Mouse (Mus musculus) hindbrain, embryonic 14.5 days (tissue): ENCODE measurements at regions not wholly inside any gene's neighbourhood (a gene's known extent, or its start where the extent isn't known, plus 50 kb on each side); places are given as distances from the start of the nearest gene placed in this dataset.

ENCODE experiments used
- ATAC-seq: fragments of 200-750 bp; cut with Nextera tagmentation; 2 replicates; pipeline ENCODE4 v1.8.0; 2017; ENCODE audit warnings: moderate number of reproducible peaks, mild to moderate bottlenecking, moderate TSS enrichment, moderate library complexity; ENCODE audit not compliant: low FRiP score
- DNase-seq: peaks from one replicate; pipeline ENCODE4 v3.0.0-alpha.2; 2015; ENCODE audit warnings: low spot score
- H3K27ac ChIP-seq: fragments of 300-500 bp; sonication (generic); 2 replicates; pipeline ENCODE4 v1.5.1; 2014; ENCODE audit warnings: mild to moderate bottlenecking, moderate library complexity
- H3K27me3 ChIP-seq: fragments of 300-500 bp; sonication (generic); 2 replicates; pipeline ENCODE4 v1.6.1; 2014; ENCODE audit warnings: mild to moderate bottlenecking, low read length, mixed read lengths; ENCODE audit not compliant: control insufficient read depth, insufficient read depth
- H3K36me3 ChIP-seq: fragments of 300-500 bp; sonication (generic); replicated peaks from 2 replicates; pipeline ENCODE4 v1.6.1; 2014; ENCODE audit not compliant: control insufficient read depth, insufficient read depth
- H3K4me1 ChIP-seq: fragments of 300-500 bp; sonication (generic); replicated peaks from 2 replicates; pipeline ENCODE4 v1.6.1; 2014; ENCODE audit warnings: antibody characterized with exemption, low read length, mixed read lengths; ENCODE audit not compliant: control insufficient read depth, insufficient read depth
- H3K4me2 ChIP-seq: fragments of 300-500 bp; sonication (generic); replicated peaks from 2 replicates; pipeline ENCODE4 v1.6.1; 2014; ENCODE audit warnings: mild to moderate bottlenecking, moderate library complexity
- H3K4me3 ChIP-seq: fragments of 300-500 bp; sonication (generic); replicated peaks from 2 replicates; pipeline ENCODE4 v1.5.1; 2014; ENCODE audit warnings: mild to moderate bottlenecking, low read length
- H3K9ac ChIP-seq: fragments of 300-500 bp; sonication (generic); 2 replicates; pipeline ENCODE4 v1.6.1; 2014
- H3K9me3 ChIP-seq: fragments of 300-500 bp; sonication (generic); 2 replicates; pipeline ENCODE4 v1.6.1; 2016; ENCODE audit warnings: low read length; ENCODE audit not compliant: control insufficient read depth
- WGBS: fragments of 180-500 bp; shearing (Covaris S2); extraction: QIAGEN DNeasy Blood & Tissue Kit; methylation state at CpG from one replicate; pipeline ENCODE4 v1.1.7; 2014; 5-methylcytosine and 5-hydroxymethylcytosine counted together

DNA sequence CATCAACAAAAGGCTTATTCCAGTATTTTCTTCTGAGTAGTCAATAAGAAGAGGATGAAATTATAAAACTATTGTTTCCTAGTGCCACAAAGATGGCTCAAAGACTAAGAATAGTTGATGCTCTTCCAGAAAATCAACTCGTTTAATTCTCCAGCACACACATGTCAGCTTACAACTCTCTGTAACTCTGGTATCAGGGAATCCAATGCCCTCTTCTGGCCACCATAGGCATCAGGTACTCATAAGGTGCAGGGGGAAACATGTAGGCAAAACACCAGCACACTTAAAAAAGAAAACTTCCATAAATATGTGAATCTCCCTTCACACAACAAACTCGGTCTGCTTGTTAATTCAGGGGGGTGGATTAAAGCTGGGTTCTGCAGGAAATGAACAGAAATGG, 734.6 kb upstream of the Pou3f3 start:
- no peaks in the 10 kb centered on the region for H3K27me3 ChIP-seq
- no peaks in the 10 kb centered on the region for H3K9me3 ChIP-seq
- ATAC-seq (no peak), DNase-seq (no peak)
- no peak overlapping the region for H3K27ac ChIP-seq
- no peak overlapping the region for H3K4me2 ChIP-seq
- H3K4me1 ChIP-seq: no peaks in the 10 kb centered on the region
- no peak overlapping the region for H3K9ac ChIP-seq
- H3K4me3 ChIP-seq: no peak overlapping the region
- no peaks in the 10 kb centered on the region for H3K36me3 ChIP-seq
- 79% methylated on average over 2 of the region's 2 CpGs for WGBS

DNA sequence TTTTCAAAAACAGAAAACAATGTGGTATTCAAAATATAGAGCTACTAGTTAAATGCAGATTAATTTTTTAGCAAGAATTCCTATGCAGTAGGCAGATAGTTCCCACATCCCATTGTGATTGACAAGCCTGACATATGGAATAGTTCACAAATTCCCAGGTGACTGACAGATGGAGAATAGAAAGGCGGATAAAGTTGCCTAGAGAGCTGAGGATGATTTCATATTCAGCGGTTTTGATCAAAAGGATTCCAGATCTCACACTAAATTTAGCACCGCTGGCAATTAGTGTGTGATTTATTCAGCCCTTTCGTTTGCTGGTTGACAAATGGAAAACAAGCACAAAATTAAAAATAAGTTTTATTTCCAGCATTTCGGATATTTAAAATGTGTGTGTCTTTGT, 714.0 kb upstream of the Pou3f3 start:
- Histone ChIP-seq H3K36me3 (no peaks in the 10 kb centered on the region), H3K4me2 (no peak overlapping the region), H3K27ac (no peak overlapping the region), H3K4me3 (no peak overlapping the region), H3K9ac (no peak overlapping the region), H3K4me1 (no peaks in the 10 kb centered on the region), H3K9me3 (no peaks in the 10 kb centered on the region), H3K27me3 (no peaks in the 10 kb centered on the region)
- 59% methylated on average over 5 of the region's 5 CpGs for WGBS
- ATAC-seq (no peak), DNase-seq (no peak)

DNA sequence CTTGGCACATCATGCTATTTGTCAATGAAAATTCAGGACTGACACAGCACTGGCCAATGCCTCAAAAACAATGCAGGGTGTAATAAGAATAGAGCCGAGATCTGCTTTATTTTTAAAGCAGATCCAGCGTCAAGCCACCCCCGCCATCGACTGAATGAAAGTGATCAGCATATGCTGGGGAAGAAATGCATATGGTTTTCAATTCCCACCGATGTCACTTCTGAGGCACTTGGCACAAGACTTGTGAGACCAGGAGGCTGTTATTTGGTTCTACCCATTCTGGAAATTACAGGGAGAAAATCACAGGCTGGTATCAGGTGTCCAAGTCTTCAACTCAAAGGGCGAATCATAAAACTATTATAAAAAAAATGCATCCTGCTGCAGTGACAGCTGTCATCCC, 689.3 kb upstream of the Pou3f3 start:
- Histone ChIP-seq H3K4me2 (no peak overlapping the region), H3K9ac (no peak overlapping the region), H3K36me3 (no peaks in the 10 kb centered on the region), H3K27ac (no peak overlapping the region), H3K9me3 (no peaks in the 10 kb centered on the region), H3K4me1 (no peaks in the 10 kb centered on the region), H3K4me3 (no peak overlapping the region), H3K27me3 (no peaks in the 10 kb centered on the region)
- DNase-seq (no peak), ATAC-seq (no peak)
- 70% methylated on average over 6 of the region's 6 CpGs for WGBS

DNA sequence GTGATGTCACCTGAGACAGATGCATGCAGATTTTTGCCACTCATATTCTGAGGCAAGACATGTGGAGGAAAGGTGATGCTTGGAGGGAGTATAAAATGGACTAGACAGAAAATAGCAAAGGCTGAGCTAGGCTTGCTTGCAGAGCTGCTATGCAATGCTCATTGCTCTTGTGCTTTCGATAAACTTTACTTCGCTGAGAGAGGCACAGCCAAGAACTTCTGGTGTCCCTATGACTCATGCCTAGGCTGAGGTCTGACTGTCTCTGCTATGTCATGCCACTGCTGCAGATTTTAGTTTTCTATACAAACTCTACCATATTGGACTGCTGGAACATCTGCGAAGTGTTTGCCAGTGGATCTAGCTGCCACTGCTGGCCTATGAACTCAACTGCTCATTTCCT, 687.5 kb upstream of the Pou3f3 start:
- Histone ChIP-seq H3K9ac (no peak overlapping the region), H3K9me3 (no peaks in the 10 kb centered on the region), H3K4me3 (no peak overlapping the region), H3K4me2 (no peak overlapping the region), H3K4me1 (no peaks in the 10 kb centered on the region), H3K27me3 (no peaks in the 10 kb centered on the region), H3K27ac (no peak overlapping the region), H3K36me3 (no peaks in the 10 kb centered on the region)
- DNase-seq (no peak), ATAC-seq (no peak)
- WGBS: 96% methylated on average over 3 of the region's 3 CpGs

DNA sequence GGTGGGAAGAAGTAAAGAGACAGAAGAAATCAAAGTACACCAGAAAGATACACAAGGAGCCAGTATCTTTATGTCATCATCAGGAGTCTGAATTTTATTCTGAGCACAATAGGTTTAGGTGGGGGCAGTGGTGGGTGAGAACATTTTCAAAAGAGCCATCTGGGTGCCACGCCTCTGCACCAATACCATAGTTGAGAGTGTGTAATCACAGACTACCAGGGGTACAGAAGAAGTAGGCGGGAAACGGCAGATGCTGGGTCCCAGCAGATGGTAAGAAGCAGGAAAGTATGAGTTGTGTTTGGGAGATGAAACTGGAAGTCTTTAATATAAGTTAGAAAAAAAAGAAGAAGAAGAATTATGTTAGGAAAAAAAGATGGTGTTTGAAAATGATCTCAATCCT, 682.7 kb upstream of the Pou3f3 start:
- Histone ChIP-seq H3K4me3 (no peak overlapping the region), H3K9me3 (no peaks in the 10 kb centered on the region), H3K4me1 (no peaks in the 10 kb centered on the region), H3K27ac (no peak overlapping the region), H3K4me2 (no peak overlapping the region), H3K27me3 (no peaks in the 10 kb centered on the region), H3K9ac (no peak overlapping the region), H3K36me3 (no peaks in the 10 kb centered on the region)
- DNase-seq (no peak), ATAC-seq (no peak)
- WGBS: 77% methylated on average over 3 of the region's 3 CpGs

DNA sequence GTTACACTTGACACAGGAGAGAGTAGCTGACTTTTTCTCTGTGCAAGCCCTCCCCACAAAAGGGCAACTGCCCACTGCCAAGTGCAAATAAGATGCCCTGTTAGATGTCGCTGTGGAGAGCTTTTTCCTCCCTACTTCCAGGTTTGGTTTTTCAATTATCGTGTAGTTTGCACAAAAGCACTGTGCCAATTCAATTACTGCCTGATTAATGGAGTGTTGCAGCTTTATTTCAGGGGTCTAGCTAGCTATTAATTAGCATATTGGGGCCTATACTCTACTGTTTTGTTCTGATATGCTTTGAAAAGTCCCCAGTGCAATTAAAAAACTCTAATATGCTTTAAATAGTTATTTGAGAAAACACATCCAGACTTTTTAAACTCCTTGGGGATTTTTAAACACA, 676.6 kb upstream of the Pou3f3 start:
- Histone ChIP-seq H3K36me3 (no peaks in the 10 kb centered on the region), H3K4me1 (no peaks in the 10 kb centered on the region), H3K9ac (no peak overlapping the region), H3K4me3 (no peak overlapping the region), H3K4me2 (no peak overlapping the region), H3K27me3 (no peaks in the 10 kb centered on the region), H3K27ac (no peak overlapping the region), H3K9me3 (0 out of 2 replicates have a peak, but pooled peaks cover 5% of the 10 kb centered on the region)
- 34% methylated on average over 2 of the region's 2 CpGs for WGBS
- DNase-seq (no peak), ATAC-seq (no peak)

DNA sequence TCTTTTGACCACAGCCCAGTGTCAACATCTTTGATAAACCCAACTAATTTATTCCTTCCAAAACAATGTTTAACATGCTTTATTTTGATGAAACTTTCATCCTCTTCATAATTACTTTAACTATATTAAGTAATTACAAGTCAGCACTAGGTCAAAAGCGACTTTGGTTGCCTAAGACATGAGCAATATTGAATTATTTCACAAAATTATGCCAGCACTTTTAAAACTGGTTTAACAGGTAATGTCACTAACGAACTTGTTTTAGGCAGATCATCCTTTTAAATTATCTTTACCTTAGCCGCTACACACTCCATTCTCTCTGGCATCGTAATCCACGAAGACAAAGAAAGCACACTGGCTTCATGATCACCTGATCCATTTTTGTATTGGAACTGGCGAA, 669.8 kb upstream of the Pou3f3 start:
- DNase-seq (no peak), ATAC-seq (no peak)
- H3K27me3 ChIP-seq: no peaks in the 10 kb centered on the region
- H3K36me3 ChIP-seq: no peaks in the 10 kb centered on the region
- no peaks in the 10 kb centered on the region for H3K4me1 ChIP-seq
- no peak overlapping the region for H3K4me2 ChIP-seq
- no peak overlapping the region for H3K4me3 ChIP-seq
- 93% methylated on average over 6 of the region's 6 CpGs for WGBS
- H3K9ac ChIP-seq: no peak overlapping the region
- H3K9me3 ChIP-seq: 0 out of 2 replicates have a peak, but pooled peaks cover 5% of the 10 kb centered on the region
- H3K27ac ChIP-seq: no peak overlapping the region

DNA sequence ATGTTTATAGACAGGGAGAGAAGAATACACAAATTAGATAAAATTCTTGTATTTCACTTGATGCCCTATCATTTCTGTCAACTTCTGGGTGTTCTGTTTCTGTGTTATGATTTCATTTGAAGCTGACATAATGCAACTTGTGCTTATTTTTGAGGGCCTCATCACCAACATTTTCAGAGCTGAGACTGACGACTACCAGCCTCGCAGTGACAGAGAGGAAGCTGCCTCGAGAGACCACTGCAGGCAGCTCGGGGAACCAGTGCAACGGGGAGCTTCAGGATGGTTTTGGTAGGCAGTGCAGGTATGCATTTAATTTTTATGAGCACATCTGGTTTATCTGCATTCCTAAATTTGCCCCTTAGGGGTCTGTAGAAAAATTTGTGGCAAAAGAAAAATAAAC, 669.1 kb upstream of the Pou3f3 start:
- Histone ChIP-seq H3K36me3 (no peaks in the 10 kb centered on the region), H3K27me3 (no peaks in the 10 kb centered on the region), H3K4me3 (no peak overlapping the region), H3K9ac (no peak overlapping the region), H3K4me1 (no peaks in the 10 kb centered on the region), H3K4me2 (no peak overlapping the region), H3K9me3 (0 out of 2 replicates have a peak, but pooled peaks cover 5% of the 10 kb centered on the region), H3K27ac (no peak overlapping the region)
- 68% methylated on average over 5 of the region's 5 CpGs for WGBS
- ATAC-seq (no peak), DNase-seq (no peak)

DNA sequence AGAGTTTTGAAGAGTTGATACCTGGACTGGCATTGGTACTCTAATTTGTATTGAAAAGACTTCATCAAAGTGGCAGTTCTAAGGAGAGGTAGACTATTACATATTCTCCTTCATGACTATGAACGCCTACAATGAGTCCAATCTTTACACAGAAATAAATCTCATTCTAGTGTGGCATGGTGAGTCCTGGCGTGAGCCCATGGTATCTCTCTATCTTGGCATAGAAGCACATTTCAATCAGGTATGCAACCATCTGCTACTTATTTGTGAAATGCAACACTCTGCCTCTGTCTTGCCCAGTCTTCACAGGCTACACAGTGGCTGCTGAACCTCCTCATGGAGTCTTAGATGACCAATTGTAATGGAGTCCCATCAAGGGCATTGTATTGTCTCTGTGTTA, 661.8 kb upstream of the Pou3f3 start:
- no peaks in the 10 kb centered on the region for H3K36me3 ChIP-seq
- DNase-seq (no peak), ATAC-seq (no peak)
- H3K4me2 ChIP-seq: no peak overlapping the region
- H3K4me1 ChIP-seq: no peaks in the 10 kb centered on the region
- H3K27ac ChIP-seq: no peak overlapping the region
- no peak overlapping the region for H3K4me3 ChIP-seq
- H3K27me3 ChIP-seq: no peaks in the 10 kb centered on the region
- WGBS: 91% methylated on average over 2 of the region's 2 CpGs
- no peaks in the 10 kb centered on the region for H3K9me3 ChIP-seq
- H3K9ac ChIP-seq: no peak overlapping the region

DNA sequence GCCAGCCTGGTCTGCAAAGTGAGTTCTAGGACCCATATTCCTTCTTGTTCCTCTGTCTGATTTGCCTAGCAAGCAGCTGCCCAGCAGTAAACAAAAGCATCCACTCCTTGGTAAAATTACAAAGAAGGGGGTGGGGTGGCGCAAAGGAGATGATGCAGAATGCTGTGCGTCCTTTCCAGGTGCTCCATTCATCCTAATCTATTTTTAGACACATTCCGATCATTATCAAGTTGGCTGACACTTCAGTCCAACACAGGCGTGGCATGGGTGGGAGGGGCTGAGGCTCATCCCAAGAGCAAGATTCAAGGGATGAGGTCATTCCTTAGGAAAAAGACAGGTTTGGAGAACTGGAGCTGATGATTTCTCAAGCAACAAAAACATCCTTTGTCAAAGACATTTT, 660.2 kb upstream of the Pou3f3 start:
- ATAC-seq (no peak), DNase-seq (no peak)
- no peaks in the 10 kb centered on the region for H3K9me3 ChIP-seq
- H3K4me2 ChIP-seq: no peak overlapping the region
- H3K9ac ChIP-seq: no peak overlapping the region
- no peak overlapping the region for H3K27ac ChIP-seq
- no peaks in the 10 kb centered on the region for H3K4me1 ChIP-seq
- whole genome bisulfite sequencing: 88% methylated on average over 4 of the region's 4 CpGs
- H3K27me3 ChIP-seq: no peaks in the 10 kb centered on the region
- no peaks in the 10 kb centered on the region for H3K36me3 ChIP-seq
- no peak overlapping the region for H3K4me3 ChIP-seq
